Mouse (Mus musculus) stomach, postnatal 0 days (tissue): Measurements from ENCODE around the gene Apobec3. TPM values are rescaled to one million over a fixed set of nuclear protein-coding genes. Genes with fewer than 3 reads are reported as not detected.

ENCODE experiments used
- ATAC-seq: fragments of 200-750 bp; cut with Nextera tagmentation; 2 replicates; pipeline ENCODE4 v1.8.0; 2017; ENCODE audit not compliant: low FRiP score, low TSS enrichment
- DNase-seq: peaks from one replicate; pipeline ENCODE4 v3.0.0-alpha.2; 2016; ENCODE audit warnings: low spot score
- H3K27ac ChIP-seq: fragments of 300-500 bp; sonication (generic); replicated peaks from 2 replicates; pipeline ENCODE4 v1.5.1; 2014; ENCODE audit warnings: mild to moderate bottlenecking, control low read depth
- H3K27me3 ChIP-seq: fragments of 300-500 bp; sonication (generic); 2 replicates; pipeline ENCODE4 v1.6.1; 2014; ENCODE audit warnings: low read length; ENCODE audit not compliant: control insufficient read depth, insufficient read depth
- H3K36me3 ChIP-seq: fragments of 300-500 bp; sonication (generic); 2 replicates; pipeline ENCODE4 v1.6.1; 2014; ENCODE audit warnings: low read length, mixed read lengths; ENCODE audit not compliant: control insufficient read depth, insufficient read depth
- H3K4me1 ChIP-seq: fragments of 300-500 bp; sonication (generic); replicated peaks from 2 replicates; pipeline ENCODE4 v1.6.1; 2014; ENCODE audit warnings: antibody characterized with exemption; ENCODE audit not compliant: control insufficient read depth, insufficient read depth
- H3K4me2 ChIP-seq: fragments of 300-500 bp; sonication (generic); replicated peaks from 2 replicates; pipeline ENCODE4 v1.6.1; 2014; ENCODE audit warnings: low read depth, mild to moderate bottlenecking, control low read depth, moderate library complexity
- H3K4me3 ChIP-seq: fragments of 300-500 bp; sonication (generic); 2 replicates; pipeline ENCODE4 v1.5.1; 2014; ENCODE audit warnings: low read depth, low read length, control low read depth
- H3K9ac ChIP-seq: fragments of 300-500 bp; sonication (generic); 2 replicates; pipeline ENCODE4 v1.6.1; 2014; ENCODE audit warnings: mild to moderate bottlenecking, low read length, control low read depth, mixed read lengths
- H3K9me3 ChIP-seq: fragments of 300-500 bp; sonication (generic); 2 replicates; pipeline ENCODE4 v1.6.1; 2016; ENCODE audit warnings: low read length; ENCODE audit not compliant: control insufficient read depth
- CTCF ChIP-seq: IDR thresholded peaks from 2 replicates; pipeline ENCODE4 v1.5.1; 2016; ENCODE audit warnings: antibody characterized with exemption, low read depth, mild to moderate bottlenecking, moderate library complexity
- EP300 ChIP-seq: optimal IDR thresholded peaks from 2 replicates; pipeline ENCODE3; 2016; ENCODE audit warnings: antibody characterized with exemption
- WGBS: fragments of 180-500 bp; shearing (Covaris S2); extraction: QIAGEN DNeasy Blood & Tissue Kit; methylation state at CpG from one replicate; pipeline ENCODE4 v1.1.7; 2014; 5-methylcytosine and 5-hydroxymethylcytosine counted together
- polyA plus RNA-seq: library from polyadenylated mRNA; unstranded; fragments of >200 nt; fragmentation: Nextera tagmentation; extraction: Ambion mirVana; gene quantifications from 2 replicates; pipeline ENCODE4 v1.2.1, GENCODE M21; 2015

Apobec3 gene
- polyA plus RNA-seq, 1 experiment from 2014 or later: 18.5 TPM

GRCm38 (mm10) chr15:79879319-79879718 lies 12.1 kb upstream of the Apobec3 start:
- WGBS: 8% methylated on average over 13 of the region's 13 CpGs
- peaks cover 4% of the 10 kb centered on the region for H3K4me1 ChIP-seq
- H3K4me2 ChIP-seq: peak overlapping the region; percentile 38; the same call in 1 of the 2 replicates
- TF ChIP-seq EP300 (no peak), CTCF (no peak)
- H3K9me3 ChIP-seq: no peaks in the 10 kb centered on the region
- H3K36me3 ChIP-seq: no peaks in the 10 kb centered on the region
- H3K27ac ChIP-seq: peak overlapping the region; percentile 92
- H3K27me3 ChIP-seq: no peaks in the 10 kb centered on the region
- no peak overlapping the region for H3K4me3 ChIP-seq
- ATAC-seq (peak; percentile 91), DNase-seq (peak; percentile 94)
- no peak overlapping the region for H3K9ac ChIP-seq

GRCm38 (mm10) chr15:79880477-79880876 lies 11.0 kb upstream of the Apobec3 start:
- no peak for DNase-seq
- 65% methylated on average over 3 of the region's 3 CpGs for WGBS
- TF ChIP-seq CTCF (no peak), EP300 (no peak)
- H3K9ac ChIP-seq: no peak overlapping the region
- no peaks in the 10 kb centered on the region for H3K27me3 ChIP-seq
- H3K27ac ChIP-seq: no peak overlapping the region
- H3K4me3 ChIP-seq: no peak overlapping the region
- H3K4me1 ChIP-seq: peaks cover 4% of the 10 kb centered on the region
- H3K9me3 ChIP-seq: no peaks in the 10 kb centered on the region
- no peak for ATAC-seq
- H3K4me2 ChIP-seq: no peak overlapping the region
- H3K36me3 ChIP-seq: no peaks in the 10 kb centered on the region

GRCm38 (mm10) chr15:79882623-79883267 lies 8.7 kb upstream of the Apobec3 start:
- ATAC-seq: no peak
- no peak for DNase-seq

GRCm38 (mm10) chr15:79883352-79883822 lies 8.1 kb upstream of the Apobec3 start:
- peak; percentile 96 for TF ChIP-seq CTCF
- no peak for TF ChIP-seq EP300
- ATAC-seq: peak; percentile 81
- Histone ChIP-seq H3K4me1 (peaks cover 4% of the 10 kb centered on the region), H3K4me3 (peak overlapping the region; percentile 42), H3K27ac (peak overlapping the region; percentile 81), H3K9ac (0 out of 2 replicates have a peak overlapping the region, but pooled peaks have one; percentile 28), H3K27me3 (no peaks in the 10 kb centered on the region), H3K36me3 (no peaks in the 10 kb centered on the region), H3K9me3 (no peaks in the 10 kb centered on the region), H3K4me2 (peak overlapping the region; percentile 53)
- DNase-seq: peak; percentile 94
- under 1% methylated on average over 30 of the region's 30 CpGs for WGBS

More at GRCm38 (mm10) chr15:79882623-79883267, 8.7 kb upstream of the Apobec3 start:
- H3K4me1 ChIP-seq: peaks cover 4% of the 10 kb centered on the region
- H3K27me3 ChIP-seq: no peaks in the 10 kb centered on the region
- peak overlapping the region; percentile 14; the same call in 1 of the 2 replicates for H3K4me3 ChIP-seq
- no peak overlapping the region for H3K9ac ChIP-seq
- H3K4me2 ChIP-seq: peak overlapping the region; percentile 53
- no peaks in the 10 kb centered on the region for H3K9me3 ChIP-seq
- WGBS: 31% methylated on average over 19 of the region's 19 CpGs
- H3K36me3 ChIP-seq: no peaks in the 10 kb centered on the region
- no peak overlapping the region for H3K27ac ChIP-seq
- no peak for TF ChIP-seq EP300

GRCm38 (mm10) chr15:79884820-79885219 lies 6.6 kb upstream of the Apobec3 start:
- TF ChIP-seq CTCF (no peak), EP300 (no peak)
- H3K4me1 ChIP-seq: peaks cover 4% of the 10 kb centered on the region; the same call in 1 of the 2 replicates
- WGBS: 62% methylated on average over 5 of the region's 5 CpGs
- H3K27ac ChIP-seq: no peak overlapping the region
- no peak overlapping the region for H3K4me2 ChIP-seq
- H3K4me3 ChIP-seq: no peak overlapping the region
- DNase-seq (no peak), ATAC-seq (no peak)
- no peaks in the 10 kb centered on the region for H3K9me3 ChIP-seq
- no peaks in the 10 kb centered on the region for H3K36me3 ChIP-seq
- no peak overlapping the region for H3K9ac ChIP-seq
- no peaks in the 10 kb centered on the region for H3K27me3 ChIP-seq

GRCm38 (mm10) chr15:79892213-79892541 lies 718 bp downstream of the Apobec3 start:
- TF ChIP-seq EP300: no peak
- peak; percentile 79 for ATAC-seq

More at GRCm38 (mm10) chr15:79892213-79892541, 718 bp downstream of the Apobec3 start:
- Histone ChIP-seq H3K36me3 (no peaks in the 10 kb centered on the region; the same call in 1 of the 2 replicates), H3K27ac (peak overlapping the region; percentile 83), H3K4me1 (no peaks in the 10 kb centered on the region), H3K4me3 (peak overlapping the region; percentile 54), H3K4me2 (peak overlapping the region; percentile 84), H3K9me3 (no peaks in the 10 kb centered on the region), H3K27me3 (no peaks in the 10 kb centered on the region), H3K9ac (peak overlapping the region; percentile 61)
- 6% methylated on average over 12 of the region's 12 CpGs for WGBS
- peak; percentile 78 for DNase-seq
